Mouse (Mus musculus) CH12.LX (cell line): ENCODE measurements around the gene Zbtb20. TPM values are rescaled to one million over a fixed set of nuclear protein-coding genes. Genes with fewer than 3 reads are reported as not detected.
A peak's percentile ranks its signal among the peaks of the same experiment; 100 is the strongest.

ENCODE experiments used
- DNase-seq: peaks from one replicate; pipeline ENCODE4 v3.0.0-alpha.2; 2013; ENCODE audit errors: extremely low read depth
- H3K27ac ChIP-seq: 2 replicates; pipeline ENCODE4 v1.5.1; 2012; ENCODE audit warnings: low read depth, mild to moderate bottlenecking, control low read depth, moderate library complexity; ENCODE audit not compliant: insufficient read depth
- H3K27me3 ChIP-seq: replicated peaks from 2 replicates; pipeline ENCODE3; 2012; ENCODE audit warnings: inconsistent platforms
- H3K36me3 ChIP-seq, 2 experiments: replicated peaks in 1 of 2; 2 replicates each; pipeline versions ENCODE3 to v1.6.1; 2012; ENCODE audit warnings: inconsistent platforms in 1 of 2, low read length in 1 of 2, mild to moderate bottlenecking in 1 of 2, mixed read lengths in 1 of 2, moderate library complexity in 1 of 2; ENCODE audit not compliant: control insufficient read depth in 1 of 2, insufficient read depth in 1 of 2
- H3K4me1 ChIP-seq, 2 experiments: 2 replicates each; pipeline ENCODE4 v1.6.1; 2012; ENCODE audit warnings: inconsistent platforms in 1 of 2, moderate library complexity in 1 of 2; ENCODE audit not compliant: insufficient read depth in 2 of 2, control insufficient read depth in 1 of 2
- H3K4me2 ChIP-seq: 2 replicates; pipeline ENCODE4 v1.6.1; 2012; ENCODE audit warnings: low read depth, mild to moderate bottlenecking, control low read depth; ENCODE audit not compliant: poor library complexity, insufficient read depth, severe bottlenecking
- H3K4me3 ChIP-seq, 3 experiments: fragments of 150-350 bp in 1 of 3; sonication (generic) in 1 of 3; replicated peaks in 1 of 3; 2 replicates each; pipeline versions ENCODE3 to v1.5.1; 2011 to 2012; ENCODE audit warnings: low read depth in 2 of 3, low read length in 2 of 3, mild to moderate bottlenecking in 2 of 3, moderate library complexity in 2 of 3, control low read depth in 1 of 3, improper control_type of control experiment in 1 of 3, inconsistent platforms in 1 of 3, mixed read lengths in 1 of 3; ENCODE audit not compliant: poor library complexity in 1 of 3
- H3K79me2 ChIP-seq: replicated peaks from 2 replicates; pipeline ENCODE4 v1.6.1; 2012; ENCODE audit warnings: mild to moderate bottlenecking, moderate library complexity; ENCODE audit not compliant: control insufficient read depth, poor library complexity, insufficient read depth, severe bottlenecking; ENCODE audit errors: extremely low read depth
- H3K9ac ChIP-seq: 2 replicates; pipeline ENCODE4 v1.6.1; 2012; ENCODE audit warnings: low read depth, mild to moderate bottlenecking, control low read depth, moderate library complexity; ENCODE audit not compliant: insufficient read depth
- H3K9me3 ChIP-seq: replicated peaks from 2 replicates; pipeline ENCODE3; 2012; ENCODE audit warnings: low read length, inconsistent platforms, mixed read lengths
- CHD1 ChIP-seq: IDR thresholded peaks from 2 replicates; pipeline ENCODE4 v1.6.1; 2012; ENCODE audit warnings: low read depth, low read length, improper control_type of control experiment, inconsistent platforms
- CTCF ChIP-seq, 2 experiments: IDR thresholded peaks in 1 of 2; conservative IDR thresholded peaks in 1 of 2; 2 replicates each; pipeline ENCODE4 v1.5.1; 2011 to 2012; ENCODE audit warnings: low read depth in 2 of 2, low read length in 2 of 2, improper control_type of control experiment in 1 of 2, inconsistent platforms in 1 of 2, mild to moderate bottlenecking in 1 of 2, moderate library complexity in 1 of 2
- E2F4 ChIP-seq: IDR thresholded peaks from 2 replicates; pipeline ENCODE4 v1.6.1; 2011; ENCODE audit warnings: low read depth, low read length, improper control_type of control experiment; ENCODE audit not compliant: insufficient replicate concordance
- ELF1 ChIP-seq: IDR thresholded peaks from 2 replicates; pipeline ENCODE4 v1.6.1; 2014; ENCODE audit warnings: low read depth, mild to moderate bottlenecking, inconsistent platforms, low read length, improper control_type of control experiment
- EP300 ChIP-seq: IDR thresholded peaks from 2 replicates; pipeline ENCODE4 v1.6.1; 2011; ENCODE audit warnings: low read length, improper control_type of control experiment
- ETS1 ChIP-seq: conservative IDR thresholded peaks from 2 replicates; pipeline ENCODE4 v1.6.1; 2012; ENCODE audit warnings: low read depth, mild to moderate bottlenecking, inconsistent platforms, low read length, improper control_type of control experiment, moderate library complexity
- IRF4 ChIP-seq: IDR thresholded peaks from 2 replicates; pipeline ENCODE4 v1.6.1; 2014; ENCODE audit warnings: low read depth, mild to moderate bottlenecking, inconsistent platforms, low read length, improper control_type of control experiment
- JUND ChIP-seq: conservative IDR thresholded peaks from 2 replicates; pipeline ENCODE4 v1.6.1; 2011; ENCODE audit warnings: low read depth, low read length, improper control_type of control experiment
- KAT2A ChIP-seq: IDR thresholded peaks from 2 replicates; pipeline ENCODE4 v1.6.1; 2012; ENCODE audit warnings: low read length, improper control_type of control experiment, inconsistent platforms; ENCODE audit not compliant: insufficient replicate concordance
- MAX ChIP-seq: IDR thresholded peaks from 2 replicates; pipeline ENCODE4 v1.6.1; 2011; ENCODE audit warnings: low read length, improper control_type of control experiment
- MAZ ChIP-seq: IDR thresholded peaks from 2 replicates; pipeline ENCODE4 v1.6.1; 2012; ENCODE audit warnings: low read depth, mild to moderate bottlenecking, inconsistent platforms, low read length, improper control_type of control experiment, moderate library complexity
- MEF2A ChIP-seq: IDR thresholded peaks from 2 replicates; pipeline ENCODE4 v1.6.1; 2014; ENCODE audit warnings: low read depth, mild to moderate bottlenecking, inconsistent platforms, low read length, improper control_type of control experiment, borderline replicate concordance
- NELFE ChIP-seq: IDR thresholded peaks from 2 replicates; pipeline ENCODE4 v1.6.1; 2011; ENCODE audit warnings: low read depth, low read length, improper control_type of control experiment
- NRF1 ChIP-seq: IDR thresholded peaks from 2 replicates; pipeline ENCODE4 v1.6.1; 2014; ENCODE audit warnings: low read depth, mild to moderate bottlenecking, inconsistent platforms, low read length, improper control_type of control experiment, moderate library complexity
- POLR2AphosphoS2 ChIP-seq: IDR thresholded peaks from 2 replicates; pipeline ENCODE4 v1.6.1; 2011; ENCODE audit warnings: low read depth, low read length, improper control_type of control experiment
- RCOR1 ChIP-seq: conservative IDR thresholded peaks from 2 replicates; pipeline ENCODE4 v1.6.1; 2012; ENCODE audit warnings: low read depth, mild to moderate bottlenecking, inconsistent platforms, low read length, improper control_type of control experiment
- SMC3 ChIP-seq: IDR thresholded peaks from 2 replicates; pipeline ENCODE4 v1.6.1; 2011; ENCODE audit warnings: low read depth, low read length, improper control_type of control experiment
- TCF12 ChIP-seq: IDR thresholded peaks from 2 replicates; pipeline ENCODE4 v1.6.1; 2014; ENCODE audit warnings: low read depth, mild to moderate bottlenecking, inconsistent platforms, low read length, improper control_type of control experiment
- USF1 ChIP-seq: IDR thresholded peaks from 2 replicates; pipeline ENCODE4 v1.6.1; 2014; ENCODE audit warnings: low read depth, mild to moderate bottlenecking, inconsistent platforms, low read length, improper control_type of control experiment
- USF2 ChIP-seq: conservative IDR thresholded peaks from 2 replicates; pipeline ENCODE4 v1.6.1; 2011; ENCODE audit warnings: low read depth, low read length, improper control_type of control experiment
- ZKSCAN1 ChIP-seq: IDR thresholded peaks from 2 replicates; pipeline ENCODE4 v1.6.1; 2012; ENCODE audit warnings: low read depth, inconsistent platforms, low read length, improper control_type of control experiment, borderline replicate concordance
- ZNF384 ChIP-seq: IDR thresholded peaks from 2 replicates; pipeline ENCODE4 v1.6.1; 2012; ENCODE audit warnings: low read depth, low read length, improper control_type of control experiment, inconsistent platforms
- dilution Hi-C: fragments of 300-500 bp; cut with MboI; formaldehyde crosslinking; loops from 2 replicates; pipeline ENCODE4 v1.14.3; 2020; ENCODE audit warnings: low sequenced_read_pairs; ENCODE audit not compliant: extremely low pct_unique_long_range_greater_than_20kb, extremely low pct_ligation_motif_present
- in situ Hi-C: fragments of 300-500 bp; cut with MboI; formaldehyde crosslinking; loops from 3 replicates; pipeline ENCODE4 v1.14.3; 2019; ENCODE audit warnings: low sequenced_read_pairs, low pct_ligation_motif_present, low pct_unique_long_range_greater_than_20kb, mixed read lengths
- polyA plus RNA-seq: library from polyadenylated mRNA; unstranded; fragments of >175 nt; gene quantifications from 2 replicates; pipeline ENCODE4 v1.2.1, GENCODE M21; 2012; ENCODE audit warnings: low read depth; ENCODE audit not compliant: insufficient read length
- total RNA-seq, 2 experiments: library from RNA; depleted of rRNA; stranded (reverse); fragments of 300-350 nt in 1 of 2; fragments of >200 nt in 1 of 2; gene quantifications; 2 replicates each; pipeline ENCODE4 v1.2.3; 2012 to 2014

Zbtb20 gene
- total and polyA plus RNA-seq, 3 experiments = 24.9 to 58.0 (median 51.6) TPM

DNA sequence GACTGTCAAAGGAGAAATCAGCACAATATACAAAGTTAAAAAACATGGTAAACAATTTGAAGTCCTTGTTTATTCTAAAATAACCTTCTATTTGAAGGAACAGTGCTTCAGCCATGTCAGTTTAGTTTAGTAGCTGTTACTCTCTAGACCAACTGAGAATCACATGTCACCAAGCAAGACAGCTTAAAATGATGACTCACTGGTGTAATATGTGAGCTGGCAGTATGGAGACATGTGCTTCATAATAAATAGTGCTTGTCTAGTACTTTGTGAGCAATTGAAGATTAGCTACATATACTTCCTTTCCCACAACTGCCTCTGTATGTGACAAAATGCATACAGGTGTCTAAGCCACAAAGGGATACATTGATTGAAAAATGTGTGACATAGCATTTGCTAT lies 470.4 kb downstream of the Zbtb20 start:
- H3K79me2 ChIP-seq = no peaks in the 10 kb centered on the region
- DNase-seq = no peak
- H3K27ac ChIP-seq = no peak overlapping the region
- no peak overlapping the region for H3K9ac ChIP-seq
- peak; percentile 34; the same call in 1 of the 2 replicates for TF ChIP-seq MAX
- TF ChIP-seq JUND = no peak
- TF ChIP-seq, all 38 proteins: peak for 1
- H3K4me2 ChIP-seq = no peak overlapping the region
- H3K27me3 ChIP-seq = no peaks in the 10 kb centered on the region
- H3K4me3 ChIP-seq = no peak overlapping the region
- H3K4me1 ChIP-seq = peaks cover 4 to 17% of the 10 kb centered on the region in 2 experiments; a peak in 3 of 4 replicates
- in situ Hi-C loops (no loop called here), dilution Hi-C loops (no loop called here)
- H3K9me3 ChIP-seq = no peaks in the 10 kb centered on the region
- no peaks in the 10 kb centered on the region for H3K36me3 ChIP-seq

DNA sequence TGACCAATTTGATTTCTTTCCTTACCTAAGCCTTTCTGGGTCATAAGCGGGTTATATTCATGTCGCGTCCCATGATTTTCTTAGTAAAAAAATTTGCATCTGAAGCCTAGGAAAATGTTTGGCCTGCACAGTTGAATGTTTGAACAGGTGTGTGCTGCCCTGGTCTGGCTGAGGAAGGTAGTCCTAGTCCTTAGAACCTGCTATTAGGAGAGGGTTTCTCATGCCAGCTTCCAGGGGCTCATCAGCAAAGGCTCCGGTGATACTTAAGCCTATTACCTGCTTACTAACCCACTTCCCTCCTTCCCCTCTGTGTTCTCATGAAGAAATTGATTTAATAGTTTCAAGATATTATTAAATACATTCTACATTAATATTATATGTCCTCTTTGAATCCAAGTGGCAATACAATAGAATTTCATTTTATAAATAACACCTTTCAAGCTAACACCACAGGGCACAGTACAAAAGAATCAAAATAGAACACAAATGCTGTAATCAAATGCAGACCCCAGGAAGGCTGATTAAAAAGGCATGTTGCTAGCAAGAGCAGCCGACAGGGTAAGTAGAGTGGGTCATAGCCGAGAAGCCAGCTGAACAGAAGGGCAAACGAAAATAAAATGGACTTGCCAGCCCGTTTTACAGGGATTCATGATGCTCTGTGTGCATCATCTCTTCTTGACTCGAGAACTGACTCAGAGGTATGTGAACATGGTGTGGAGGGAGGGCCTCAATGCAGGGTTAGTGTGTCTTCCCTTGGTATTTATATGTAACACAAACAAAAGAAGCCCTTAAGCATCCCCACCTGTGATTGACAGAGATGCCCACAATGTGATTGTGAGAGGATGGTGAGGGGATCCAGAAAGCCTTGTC lies 480.3 kb downstream of the Zbtb20 start:
- H3K27me3 ChIP-seq = no peaks in the 10 kb centered on the region
- TF ChIP-seq ZKSCAN1 (no peak), MAX (no peak), POLR2AphosphoS2 (no peak), MAZ (no peak), E2F4 (no peak), NELFE (no peak), CTCF (conservative IDR thresholded peaks at IDR 0.05 in 1 of 2, IDR thresholded peaks at IDR 0.05 in 1 of 2; ENCODE audit: low read depth in 2 of 2, low read length in 2 of 2) (no peak), EP300 (no peak), SMC3 (no peak)
- no peak overlapping the region for H3K27ac ChIP-seq
- dilution Hi-C loops = no loop called here
- no peaks in the 10 kb centered on the region for H3K36me3 ChIP-seq
- peaks cover 0 to 3% of the 10 kb centered on the region in 2 experiments; a peak in 2 of 4 replicates for H3K4me1 ChIP-seq
- no peaks in the 10 kb centered on the region for H3K79me2 ChIP-seq
- H3K9me3 ChIP-seq = no peaks in the 10 kb centered on the region
- no peak for DNase-seq
- in situ Hi-C loops = no loop called here
- no peak overlapping the region for H3K9ac ChIP-seq
- H3K4me2 ChIP-seq = no peak overlapping the region
- no peak overlapping the region for H3K4me3 ChIP-seq

GRCm38 (mm10) chr16:43359546-43359945 lies 483.9 kb downstream of the Zbtb20 start:
- in situ Hi-C loops = no loop called here
- H3K27me3 ChIP-seq = no peaks in the 10 kb centered on the region

More at GRCm38 (mm10) chr16:43359546-43359945, 483.9 kb downstream of the Zbtb20 start:
- Histone ChIP-seq H3K9ac (no peak overlapping the region), H3K36me3 (no peaks in the 10 kb centered on the region), H3K9me3 (no peaks in the 10 kb centered on the region), H3K4me2 (no peak overlapping the region), H3K4me3 (no peak overlapping the region), H3K79me2 (peaks cover 3% of the 10 kb centered on the region; the same call in 1 of the 2 replicates), H3K27ac (no peak overlapping the region)
- DNase-seq = no peak
- TF ChIP-seq CHD1 (no peak), EP300 (no peak), ZNF384 (no peak), ETS1 (no peak), RCOR1 (no peak), USF2 (no peak), MAX (no peak), MEF2A (no peak), IRF4 (no peak), ELF1 (no peak), USF1 (no peak), TCF12 (no peak), ZKSCAN1 (no peak), NRF1 (no peak), KAT2A (no peak)
- TF ChIP-seq, all 38 proteins: peak for 0
- dilution Hi-C loops = no loop called here
- peaks cover 7 to 31% of the 10 kb centered on the region in 2 experiments for H3K4me1 ChIP-seq
